Mouse (Mus musculus): Measurements from ENCODE around the gene Fmnl2.

Gene Fmnl2

GRCm38 (mm10) chr2:52990874-52991687, 133.4 kb downstream of the Fmnl2 start:
- DNase-seq: no peak

DNA sequence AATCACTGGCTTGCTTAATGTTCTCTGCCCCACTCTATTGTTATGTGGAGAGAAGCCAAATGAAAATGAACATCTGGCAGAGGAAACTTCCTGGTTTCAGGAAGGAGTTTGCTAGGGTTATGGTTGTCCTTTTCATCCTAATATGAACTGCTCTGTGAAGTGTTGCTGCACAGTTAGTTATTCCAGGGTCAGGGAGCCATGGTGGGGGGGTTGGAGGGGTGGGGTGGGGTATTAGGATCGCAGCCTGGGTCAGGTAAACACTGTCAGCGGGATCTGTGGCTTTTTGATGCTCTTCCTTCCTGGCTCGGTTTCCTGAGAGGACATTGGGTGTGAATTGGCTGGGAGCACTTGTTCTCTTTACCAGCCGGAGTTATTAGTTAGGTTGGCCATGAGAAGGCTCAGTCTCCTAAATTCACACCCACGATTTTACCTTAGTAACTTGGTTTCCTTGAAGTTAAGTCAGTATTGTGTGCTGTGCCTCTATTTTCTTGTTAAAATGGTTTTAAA, 134.1 kb downstream of the Fmnl2 start:
- DNase-seq: no peak

DNA sequence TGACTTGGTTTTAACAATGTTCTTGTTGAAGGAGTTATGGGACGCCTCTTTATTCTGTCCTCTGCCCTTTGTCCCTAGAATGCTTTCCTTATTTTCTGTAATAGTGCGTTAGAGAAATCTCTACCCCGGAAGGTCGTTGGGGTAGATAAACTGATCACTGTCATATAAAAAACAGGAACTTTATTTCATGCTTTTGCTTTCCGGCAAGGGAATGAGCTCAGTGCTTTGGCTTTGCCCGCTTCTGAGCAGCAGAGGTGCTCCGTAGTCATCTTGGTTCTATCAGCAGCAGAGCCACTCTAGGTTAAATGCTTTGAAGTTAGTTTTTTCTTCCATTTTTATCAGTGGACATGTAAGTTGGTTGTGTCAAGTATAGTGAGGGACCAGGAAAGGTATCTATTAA, 135.6 kb downstream of the Fmnl2 start:
- no peak for DNase-seq

- no peak for DNase-seq
These were observed 136.9 kb downstream of the Fmnl2 start for GRCm38 (mm10) chr2:52994526-52994925.

GRCm38 (mm10) chr2:52997955-52998750, 140.5 kb downstream of the Fmnl2 start:
- DNase-seq: no peak

DNA sequence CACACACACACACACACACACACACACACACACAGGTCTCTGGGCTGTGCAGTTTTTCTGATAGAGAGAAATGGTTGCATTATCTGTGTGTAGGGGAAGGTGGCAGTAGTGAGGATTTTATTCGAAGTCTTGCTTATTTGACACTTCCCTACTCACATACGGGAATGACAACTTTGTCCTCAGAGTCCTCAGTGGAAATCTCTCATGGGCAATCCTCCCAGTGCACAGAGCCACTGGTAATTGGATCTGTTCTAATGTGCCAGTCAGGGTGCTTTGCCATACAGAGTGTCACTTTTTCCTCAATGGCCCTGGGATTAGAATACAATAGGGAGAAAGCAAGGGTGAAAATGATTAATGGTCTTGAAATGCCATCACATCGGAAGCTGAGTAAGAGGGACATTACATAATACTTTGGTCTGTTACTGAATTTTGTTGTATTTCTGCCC, 141.9 kb downstream of the Fmnl2 start:
- no peak for DNase-seq

DNA sequence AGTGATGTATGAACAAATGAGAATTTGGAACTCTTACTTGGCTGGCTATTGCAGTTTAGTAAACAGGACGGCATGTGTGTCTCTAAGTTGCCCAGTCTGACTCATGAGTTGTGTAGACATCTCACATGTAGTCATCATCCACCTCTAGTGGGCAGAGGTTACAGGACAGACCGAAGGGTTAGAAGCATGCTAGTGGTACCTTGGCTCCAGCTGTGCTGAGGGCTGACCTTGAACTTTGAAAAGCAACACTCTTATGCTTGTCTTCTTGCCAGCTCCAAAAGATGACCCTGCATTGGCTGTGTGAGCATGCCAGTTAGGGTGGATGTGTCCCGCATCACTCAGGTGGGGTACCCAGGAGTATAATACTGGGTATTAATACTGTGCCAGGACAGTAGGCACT, 142.8 kb downstream of the Fmnl2 start:
- no peak for DNase-seq

GRCm38 (mm10) chr2:53006161-53006560, 148.5 kb downstream of the Fmnl2 start:
- DNase-seq: no peak

- peak; percentile 72 for DNase-seq
These were observed 149.5 kb downstream of the Fmnl2 start for GRCm38 (mm10) chr2:53007142-53007541.

DNA sequence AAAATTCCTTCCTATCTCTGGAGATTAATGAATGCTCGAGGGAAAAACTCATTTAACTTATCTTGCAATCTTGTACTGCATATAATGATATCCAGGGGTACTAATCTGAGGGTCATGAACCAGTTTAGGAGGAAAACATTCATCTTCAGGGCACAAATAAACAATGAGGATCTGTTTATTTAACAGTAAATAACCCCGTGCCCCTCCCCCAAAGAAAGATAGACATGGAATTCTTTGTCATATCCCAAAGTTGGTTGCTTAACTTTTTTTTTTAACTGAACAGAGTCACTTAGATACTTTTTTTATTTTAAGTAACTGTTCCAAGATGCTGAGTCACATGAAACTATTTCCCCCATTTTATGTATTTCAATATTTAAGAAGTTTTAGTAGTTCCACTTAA, 155.4 kb downstream of the Fmnl2 start:
- no peak for DNase-seq

DNA sequence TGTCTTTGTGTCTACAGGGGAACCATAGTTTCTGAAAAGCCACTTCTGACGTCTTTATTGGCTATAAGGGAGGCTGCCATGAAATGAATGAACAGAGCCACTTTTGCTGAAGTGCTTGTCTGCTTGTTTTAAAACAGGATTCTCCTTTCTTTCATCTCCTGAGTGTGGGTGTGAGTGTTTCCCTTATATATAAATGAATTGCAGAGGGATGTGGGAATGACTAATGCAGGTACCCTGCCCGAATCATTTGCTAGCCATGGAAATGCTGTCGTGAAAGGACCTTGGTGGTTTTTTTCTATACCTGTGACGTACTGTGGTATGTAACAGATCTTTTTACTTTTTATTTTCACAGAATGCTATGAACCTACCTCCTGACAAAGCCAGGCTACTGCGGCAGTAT, 156.8 kb downstream of the Fmnl2 start:
- no peak for DNase-seq

DNA sequence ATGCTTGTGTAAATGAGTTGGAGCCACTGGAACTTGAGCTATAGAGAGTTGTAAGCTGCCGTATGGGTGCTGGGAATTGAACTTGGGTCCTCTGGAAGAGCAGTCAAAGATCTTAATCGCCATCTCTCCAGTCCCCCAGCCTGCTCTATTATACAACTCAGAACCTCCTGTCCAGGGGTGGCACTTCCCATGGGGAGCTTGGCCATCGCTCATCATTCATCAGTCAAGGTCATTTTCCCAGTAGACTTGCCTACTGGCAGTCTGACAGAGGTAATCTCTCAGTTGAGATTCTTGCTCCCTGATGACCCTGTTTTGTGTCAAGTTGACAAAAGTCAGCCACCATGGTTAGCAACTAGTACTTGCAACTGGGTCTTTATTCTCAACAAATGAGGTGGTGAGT, 165.3 kb downstream of the Fmnl2 start:
- no peak for DNase-seq

GRCm38 (mm10) chr2:53026056-53026769, 168.6 kb downstream of the Fmnl2 start:
- no peak for DNase-seq

DNA sequence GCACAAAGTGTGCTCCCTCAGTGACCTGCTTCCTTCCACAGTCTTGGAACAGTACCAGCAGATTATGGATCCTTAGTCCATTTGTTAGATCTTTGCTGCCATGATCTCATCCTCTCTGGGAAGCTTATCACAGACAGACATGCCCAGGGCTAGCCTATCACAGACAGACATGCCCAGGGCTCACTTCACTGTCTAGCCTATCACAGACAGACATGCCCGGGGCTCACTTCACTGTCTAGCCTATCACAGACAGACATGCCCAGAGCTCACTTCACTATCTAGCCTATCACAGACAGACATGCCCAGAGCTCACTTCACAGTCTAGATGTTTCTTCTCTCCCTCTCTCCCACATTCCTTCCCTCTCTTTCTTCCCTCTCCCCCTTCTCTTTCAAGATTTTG, 171.2 kb downstream of the Fmnl2 start:
- DNase-seq: no peak

DNA sequence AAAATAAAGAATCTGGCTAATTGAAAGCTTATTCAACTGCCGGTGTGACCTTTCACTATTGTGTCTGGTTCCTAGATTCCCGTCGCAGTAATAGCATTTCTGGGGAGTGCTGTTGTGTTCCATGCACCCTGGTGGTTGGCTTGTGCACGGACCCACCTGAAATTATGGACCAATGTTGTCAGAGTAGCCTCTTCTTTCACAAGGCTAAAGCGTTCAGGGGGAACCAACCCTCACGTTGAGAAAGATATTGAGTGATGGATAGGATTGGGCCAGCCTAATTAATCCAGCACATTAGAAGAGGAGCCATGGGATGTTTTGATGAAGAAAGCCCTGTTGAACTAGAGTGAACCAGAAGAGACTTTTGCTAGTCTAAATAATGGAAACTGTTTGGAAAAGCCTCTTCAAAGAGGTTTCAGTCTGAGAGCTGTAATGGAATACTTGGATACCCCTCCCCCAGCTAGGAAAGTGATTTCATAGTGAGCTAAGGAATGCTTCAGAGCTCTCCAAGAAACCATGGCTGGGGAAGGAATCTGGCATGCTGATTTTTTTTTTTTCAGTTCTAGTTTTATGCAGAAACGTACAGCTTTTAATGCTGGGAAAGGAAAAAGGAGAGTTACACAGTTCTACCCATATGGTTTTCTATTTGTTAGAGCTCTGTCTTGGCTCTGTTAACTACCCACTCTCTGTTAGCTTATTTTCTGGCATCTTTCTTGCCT, 172.2 kb downstream of the Fmnl2 start:
- no peak for DNase-seq

GRCm38 (mm10) chr2:53030432-53030826, 172.8 kb downstream of the Fmnl2 start:
- no peak for DNase-seq

GRCm38 (mm10) chr2:53038253-53038652, 180.6 kb downstream of the Fmnl2 start:
- DNase-seq: no peak

GRCm38 (mm10) chr2:53038737-53039136, 181.1 kb downstream of the Fmnl2 start:
- DNase-seq: no peak

DNA sequence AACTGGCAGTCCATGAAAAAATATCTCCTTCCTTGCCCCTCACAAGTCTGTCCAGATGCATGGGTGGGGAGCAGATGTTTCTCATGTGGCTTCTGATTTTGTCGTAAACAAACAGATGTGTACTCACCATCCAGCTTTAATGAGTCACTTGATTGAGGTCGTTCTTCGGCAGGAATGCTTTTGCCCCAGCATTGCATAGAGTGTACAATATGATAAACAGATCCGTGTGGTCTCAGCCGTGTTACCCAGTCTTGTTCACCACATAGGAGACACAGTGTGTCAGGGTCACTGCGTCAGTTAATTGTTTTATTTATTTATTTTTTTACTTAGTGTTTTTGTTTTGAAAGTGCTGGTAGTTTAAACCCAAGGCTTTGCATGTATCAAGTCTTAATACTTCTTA, 189.4 kb downstream of the Fmnl2 start:
- no peak for DNase-seq

- DNase-seq: no peak
These were observed 190.2 kb downstream of the Fmnl2 start for GRCm38 (mm10) chr2:53047749-53048387.

DNA sequence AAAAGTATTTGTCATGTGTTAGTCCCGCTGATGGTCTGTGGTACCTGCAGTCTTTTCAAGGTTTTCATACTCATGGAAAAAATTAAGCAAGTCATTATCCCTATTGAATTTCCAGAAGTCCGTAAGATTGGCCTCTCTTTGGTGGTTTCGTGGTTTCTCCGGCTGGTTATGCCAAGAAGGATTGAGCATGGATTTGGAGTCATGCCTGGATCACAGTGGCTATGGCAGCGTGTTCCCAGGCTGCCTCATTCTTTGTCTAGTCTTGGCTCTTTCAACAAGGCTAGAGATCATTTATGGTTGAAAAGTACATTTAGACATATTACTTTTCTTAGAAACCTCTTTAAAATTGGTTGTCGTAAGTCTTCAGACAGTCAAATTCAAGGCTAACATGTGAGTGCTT, 192.7 kb downstream of the Fmnl2 start:
- no peak for DNase-seq

DNA sequence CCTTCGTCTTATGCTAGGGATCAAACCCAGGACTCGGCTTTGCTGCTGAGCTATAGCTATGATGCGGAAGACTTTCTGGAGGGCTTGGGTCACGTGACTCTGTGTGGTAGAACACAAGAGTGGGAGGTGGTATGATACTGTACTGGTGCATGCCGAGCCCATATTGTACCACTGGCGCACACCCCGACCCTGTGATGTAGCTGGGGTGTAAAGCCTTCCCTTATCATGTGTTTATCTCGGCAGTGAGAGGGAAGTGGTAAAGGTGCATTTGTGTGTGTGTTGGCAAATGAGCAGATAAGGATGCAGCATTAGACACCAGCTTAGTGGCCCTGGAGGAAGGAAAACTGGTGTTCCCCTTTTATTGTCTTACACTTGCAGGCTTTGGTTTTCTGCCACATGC, 193.8 kb downstream of the Fmnl2 start:
- DNase-seq: no peak
